Mouse (Mus musculus) stomach, postnatal 0 days (tissue): ENCODE measurements at regions not wholly inside any gene's neighbourhood (a gene's known extent, or its start where the extent isn't known, plus 50 kb on each side); places are given as distances from the start of the nearest gene placed in this dataset.

ENCODE experiments used
- CTCF ChIP-seq: IDR thresholded peaks from 2 replicates; pipeline ENCODE4 v1.5.1; 2016; ENCODE audit warnings: antibody characterized with exemption, low read depth, mild to moderate bottlenecking, moderate library complexity
- EP300 ChIP-seq: optimal IDR thresholded peaks from 2 replicates; pipeline ENCODE3; 2016; ENCODE audit warnings: antibody characterized with exemption

GRCm38 (mm10) chr11:22620912-22621705 lies 109.2 kb downstream of the Tmem17 start:
- no peak for TF ChIP-seq EP300
- TF ChIP-seq CTCF: no peak
